Mouse (Mus musculus): ENCODE results near the gene Sgsm1. TPM values are rescaled to one million over a fixed set of nuclear protein-coding genes. Genes with fewer than 3 reads are reported as not detected.

The Sgsm1 gene
- polyA plus RNA-seq, 1 experiment: not detected

- Histone ChIP-seq H3K27ac (ENCODE audit: insufficient read depth, low read depth, low read length) (no peak overlapping the region), H3K4me1 (ENCODE audit: control insufficient read depth, insufficient read depth, low read length) (peaks cover 12% of the 10 kb centered on the region)
- 44% methylated on average over 12 of the region's 12 CpGs for WGBS
Observed at GRCm38 (mm10) chr5:113332239-113332638, 21.7 kb upstream of the Sgsm1 start.

GRCm38 (mm10) chr5:113330202-113330601 lies 19.6 kb upstream of the Sgsm1 start:
- TF ChIP-seq POLR2A (IDR thresholded peaks at IDR 0.05; ENCODE audit: insufficient read depth, low read depth, low read length) (no peak), CTCF (IDR thresholded peaks at IDR 0.05; ENCODE audit: insufficient read depth, low read depth, low read length) (no peak)
- Histone ChIP-seq H3K4me3 (ENCODE audit: insufficient read depth, low read depth, low read length) (no peak overlapping the region), H3K4me1 (ENCODE audit: control insufficient read depth, insufficient read depth, low read length) (peaks cover 7% of the 10 kb centered on the region; the same call in 1 of the 2 replicates), H3K27ac (ENCODE audit: insufficient read depth, low read depth, low read length) (no peak overlapping the region)
- WGBS: 88% methylated on average over 3 of the region's 3 CpGs

More at GRCm38 (mm10) chr5:113332239-113332638, 21.7 kb upstream of the Sgsm1 start:
- TF ChIP-seq CTCF (IDR thresholded peaks at IDR 0.05; ENCODE audit: insufficient read depth, low read depth, low read length) (no peak), POLR2A (IDR thresholded peaks at IDR 0.05; ENCODE audit: insufficient read depth, low read depth, low read length) (no peak)
- H3K4me3 ChIP-seq (ENCODE audit: insufficient read depth, low read depth, low read length): no peak overlapping the region

GRCm38 (mm10) chr5:113329463-113329862 lies 18.9 kb upstream of the Sgsm1 start:
- H3K27ac ChIP-seq (ENCODE audit: insufficient read depth, low read depth, low read length): no peak overlapping the region
- WGBS: 90% methylated on average over 8 of the region's 8 CpGs
- H3K4me1 ChIP-seq (ENCODE audit: control insufficient read depth, insufficient read depth, low read length): no peaks in the 10 kb centered on the region
- no peak overlapping the region for H3K4me3 ChIP-seq (ENCODE audit: insufficient read depth, low read depth, low read length)
- TF ChIP-seq CTCF (IDR thresholded peaks at IDR 0.05; ENCODE audit: insufficient read depth, low read depth, low read length): no peak
- no peak for TF ChIP-seq POLR2A (IDR thresholded peaks at IDR 0.05; ENCODE audit: insufficient read depth, low read depth, low read length)

GRCm38 (mm10) chr5:113323784-113324638 lies 13.4 kb upstream of the Sgsm1 start:
- TF ChIP-seq CTCF (IDR thresholded peaks at IDR 0.05; ENCODE audit: insufficient read depth, low read depth, low read length) (no peak), POLR2A (IDR thresholded peaks at IDR 0.05; ENCODE audit: insufficient read depth, low read depth, low read length) (no peak)
- peaks cover 6% of the 10 kb centered on the region for H3K4me1 ChIP-seq (ENCODE audit: control insufficient read depth, insufficient read depth, low read length)
- WGBS: 10% methylated on average over 38 of the region's 38 CpGs
- H3K27ac ChIP-seq (ENCODE audit: insufficient read depth, low read depth, low read length): no peak overlapping the region
- H3K4me3 ChIP-seq (ENCODE audit: insufficient read depth, low read depth, low read length): peak overlapping the region; percentile 4; the same call in 1 of the 2 replicates

GRCm38 (mm10) chr5:113313998-113314397 lies 3.4 kb upstream of the Sgsm1 start:
- Histone ChIP-seq H3K4me1 (ENCODE audit: control insufficient read depth, insufficient read depth, low read length) (peaks cover 14% of the 10 kb centered on the region), H3K27ac (ENCODE audit: insufficient read depth, low read depth, low read length) (no peak overlapping the region), H3K4me3 (ENCODE audit: insufficient read depth, low read depth, low read length) (no peak overlapping the region)
- no peak for TF ChIP-seq POLR2A (IDR thresholded peaks at IDR 0.05; ENCODE audit: insufficient read depth, low read depth, low read length)
- peak; percentile 91 for TF ChIP-seq CTCF (IDR thresholded peaks at IDR 0.05; ENCODE audit: insufficient read depth, low read depth, low read length)
- 1% methylated on average over 24 of the region's 24 CpGs for WGBS

- WGBS: 38% methylated on average over 22 of the region's 22 CpGs
- Histone ChIP-seq H3K4me3 (ENCODE audit: insufficient read depth, low read depth, low read length) (peak overlapping the region; percentile 85), H3K27ac (ENCODE audit: insufficient read depth, low read depth, low read length) (peak overlapping the region; percentile 92), H3K4me1 (ENCODE audit: control insufficient read depth, insufficient read depth, low read length) (peaks cover 43% of the 10 kb centered on the region)
- TF ChIP-seq CTCF (IDR thresholded peaks at IDR 0.05; ENCODE audit: insufficient read depth, low read depth, low read length): no peak
- TF ChIP-seq POLR2A (IDR thresholded peaks at IDR 0.05; ENCODE audit: insufficient read depth, low read depth, low read length): no peak
Observed at GRCm38 (mm10) chr5:113309491-113310376, 852 bp downstream of the Sgsm1 start.

GRCm38 (mm10) chr5:113306750-113307477 lies 3.7 kb downstream of the Sgsm1 start:
- Histone ChIP-seq H3K4me1 (ENCODE audit: control insufficient read depth, insufficient read depth, low read length) (peaks cover 46% of the 10 kb centered on the region), H3K4me3 (ENCODE audit: insufficient read depth, low read depth, low read length) (peak overlapping the region; percentile 51), H3K27ac (ENCODE audit: insufficient read depth, low read depth, low read length) (peak overlapping the region; percentile 99)
- 2% methylated on average over 25 of the region's 25 CpGs for WGBS
- TF ChIP-seq POLR2A (IDR thresholded peaks at IDR 0.05; ENCODE audit: insufficient read depth, low read depth, low read length) (peak; percentile 19; the same call in 1 of the 2 replicates), CTCF (IDR thresholded peaks at IDR 0.05; ENCODE audit: insufficient read depth, low read depth, low read length) (no peak)

GRCm38 (mm10) chr5:113304527-113304926 lies 6.1 kb downstream of the Sgsm1 start:
- Histone ChIP-seq H3K4me1 (ENCODE audit: control insufficient read depth, insufficient read depth, low read length) (peaks cover 62% of the 10 kb centered on the region), H3K4me3 (ENCODE audit: insufficient read depth, low read depth, low read length) (no peak overlapping the region), H3K27ac (ENCODE audit: insufficient read depth, low read depth, low read length) (peak overlapping the region; percentile 53)
- 33% methylated on average over 5 of the region's 5 CpGs for WGBS
- TF ChIP-seq CTCF (IDR thresholded peaks at IDR 0.05; ENCODE audit: insufficient read depth, low read depth, low read length) (no peak), POLR2A (IDR thresholded peaks at IDR 0.05; ENCODE audit: insufficient read depth, low read depth, low read length) (no peak)
